Mouse (Mus musculus) limb, embryonic 11.5 days (tissue): ENCODE measurements around the gene Pnmt. TPM values are rescaled to one million over a fixed set of nuclear protein-coding genes. Genes with fewer than 3 reads are reported as not detected.

Source experiments
- ATAC-seq: fragments of 200-750 bp; cut with Nextera tagmentation; 2 replicates; pipeline ENCODE4 v1.8.0; 2017; ENCODE audit warnings: low read depth; ENCODE audit not compliant: insufficient number of reproducible peaks, low FRiP score, low TSS enrichment
- DNase-seq: peaks from one replicate; pipeline ENCODE4 v3.0.0-alpha.2; 2015; ENCODE audit warnings: low spot score
- H3K27ac ChIP-seq: fragments of 300-500 bp; sonication (generic); replicated peaks from 2 replicates; pipeline ENCODE4 v1.5.1; 2014; ENCODE audit warnings: low read depth, mild to moderate bottlenecking, low read length
- H3K27me3 ChIP-seq: fragments of 300-500 bp; sonication (generic); 2 replicates; pipeline ENCODE4 v1.6.1; 2014; ENCODE audit warnings: mild to moderate bottlenecking, low read length, mixed read lengths; ENCODE audit not compliant: control insufficient read depth, insufficient read depth
- H3K36me3 ChIP-seq: fragments of 300-500 bp; sonication (generic); 2 replicates; pipeline ENCODE4 v1.6.1; 2014; ENCODE audit warnings: mild to moderate bottlenecking, low read length, moderate library complexity, mixed read lengths; ENCODE audit not compliant: control insufficient read depth, insufficient read depth
- H3K4me1 ChIP-seq: fragments of 300-500 bp; sonication (generic); 2 replicates; pipeline ENCODE4 v1.6.1; 2014; ENCODE audit warnings: low read length, mixed read lengths; ENCODE audit not compliant: control insufficient read depth, insufficient read depth
- H3K4me2 ChIP-seq: fragments of 300-500 bp; sonication (generic); 2 replicates; pipeline ENCODE4 v1.6.1; 2014; ENCODE audit warnings: low read depth, mild to moderate bottlenecking, moderate library complexity; ENCODE audit not compliant: severe bottlenecking
- H3K4me3 ChIP-seq: fragments of 300-500 bp; sonication (generic); 2 replicates; pipeline ENCODE4 v1.5.1; 2014; ENCODE audit warnings: low read depth, low read length
- H3K9ac ChIP-seq: fragments of 300-500 bp; sonication (generic); 2 replicates; pipeline ENCODE4 v1.6.1; 2014; ENCODE audit warnings: mild to moderate bottlenecking, low read length
- H3K9me3 ChIP-seq: fragments of 300-500 bp; sonication (generic); 2 replicates; pipeline ENCODE4 v1.6.1; 2016; ENCODE audit warnings: low read length; ENCODE audit not compliant: control insufficient read depth
- WGBS: fragments of 180-500 bp; shearing (Covaris S2); extraction: QIAGEN DNeasy Blood & Tissue Kit; methylation state at CpG from one replicate; pipeline ENCODE4 v1.1.7; 2014; 5-methylcytosine and 5-hydroxymethylcytosine counted together
- polyA plus RNA-seq: library from polyadenylated mRNA; unstranded; fragments of >200 nt; fragmentation: Nextera tagmentation; extraction: Ambion mirVana; gene quantifications from 2 replicates; pipeline ENCODE4 v1.2.1, GENCODE M21; 2014

Pnmt gene
- polyA plus RNA-seq, 1 experiment from 2014 or later, result 0.13 TPM

DNA sequence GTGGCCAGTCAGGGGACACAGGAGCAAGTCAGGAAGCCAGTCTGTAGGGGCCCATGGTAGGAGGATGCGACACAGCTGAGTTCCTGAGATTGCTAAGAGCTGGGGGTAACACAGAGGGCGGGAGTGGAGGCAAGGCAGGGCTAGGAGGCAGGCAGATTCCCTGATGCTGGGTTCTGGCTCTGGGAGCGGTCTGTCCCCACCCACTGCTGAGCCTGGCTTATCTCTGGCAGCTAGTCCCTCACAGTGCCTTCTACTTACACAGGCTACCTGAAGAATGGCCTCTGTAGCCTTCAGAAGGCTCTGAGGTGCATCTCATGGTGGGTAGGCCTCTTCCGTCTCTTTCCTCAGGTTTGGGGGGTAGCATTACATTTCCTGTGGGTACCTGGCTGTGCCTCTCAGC, 6.4 kb downstream of the Pnmt start:
- Histone ChIP-seq H3K4me1 (no peaks in the 10 kb centered on the region), H3K9me3 (no peaks in the 10 kb centered on the region), H3K4me2 (no peak overlapping the region), H3K27ac (no peak overlapping the region), H3K9ac (no peak overlapping the region), H3K36me3 (no peaks in the 10 kb centered on the region), H3K4me3 (no peak overlapping the region), H3K27me3 (peaks cover 17% of the 10 kb centered on the region)
- 48% methylated on average over 4 of the region's 4 CpGs for WGBS
- no peak for DNase-seq
- no peak for ATAC-seq

DNA sequence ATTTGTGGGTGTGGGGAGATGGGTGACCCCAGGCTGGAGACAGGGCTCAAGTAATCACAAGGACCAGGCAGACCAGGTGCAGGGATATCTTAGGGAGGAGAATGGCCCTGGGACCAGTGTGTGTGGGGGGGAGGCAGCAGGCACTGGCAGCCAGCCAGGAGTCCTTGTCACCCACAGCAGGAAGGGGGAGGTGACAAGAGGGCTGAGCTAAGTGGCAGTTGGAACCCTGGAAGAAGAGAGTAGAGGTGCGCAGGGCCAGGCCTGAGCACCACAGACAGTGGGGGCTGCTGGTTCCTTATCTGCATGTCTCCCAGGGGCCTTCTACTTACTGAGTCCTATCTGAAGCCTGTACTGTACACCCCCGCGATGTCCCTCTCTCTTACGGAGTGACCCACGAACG, 7.1 kb downstream of the Pnmt start:
- DNase-seq, result no peak

DNA sequence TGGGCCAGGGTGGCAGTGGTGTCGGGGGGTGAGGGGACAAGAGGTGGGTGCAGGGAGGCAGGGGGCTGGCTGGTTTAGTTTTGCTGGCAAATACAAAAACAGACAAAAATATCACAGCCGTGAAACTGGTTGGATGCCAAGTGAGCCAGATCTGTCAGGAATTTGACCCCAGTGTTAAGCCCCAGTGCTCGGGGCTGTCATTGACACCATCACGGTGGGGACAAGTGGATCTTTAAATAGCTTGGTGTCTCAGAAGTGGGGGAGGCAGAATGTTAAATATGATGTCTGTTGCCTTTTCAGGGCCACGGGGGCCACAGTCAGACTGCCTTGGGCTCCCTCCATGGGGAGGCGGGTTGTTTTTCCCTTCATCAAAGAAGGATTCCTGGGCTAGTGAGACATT, 8.1 kb downstream of the Pnmt start:
- H3K9me3 ChIP-seq, result no peaks in the 10 kb centered on the region
- no peaks in the 10 kb centered on the region for H3K4me1 ChIP-seq
- no peaks in the 10 kb centered on the region for H3K36me3 ChIP-seq
- H3K27ac ChIP-seq, result no peak overlapping the region
- DNase-seq (no peak), ATAC-seq (no peak)
- H3K27me3 ChIP-seq, result peaks cover 7% of the 10 kb centered on the region
- H3K4me3 ChIP-seq, result no peak overlapping the region
- no peak overlapping the region for H3K4me2 ChIP-seq
- no peak overlapping the region for H3K9ac ChIP-seq
- 47% methylated on average over 6 of the region's 6 CpGs for WGBS

More for the DNA sequence above, 7.1 kb downstream of the Pnmt start:
- Histone ChIP-seq H3K9ac (peak overlapping the region; percentile 17; the same call in 1 of the 2 replicates), H3K4me1 (no peaks in the 10 kb centered on the region), H3K4me2 (no peak overlapping the region), H3K9me3 (no peaks in the 10 kb centered on the region), H3K27me3 (peaks cover 12% of the 10 kb centered on the region), H3K27ac (no peak overlapping the region), H3K4me3 (no peak overlapping the region), H3K36me3 (no peaks in the 10 kb centered on the region)
- WGBS, result 68% methylated on average over 6 of the region's 6 CpGs
- no peak for ATAC-seq

GRCm38 (mm10) chr11:98395041-98395440, 8.8 kb downstream of the Pnmt start:
- DNase-seq (no peak), ATAC-seq (no peak)
- Histone ChIP-seq H3K4me1 (no peaks in the 10 kb centered on the region), H3K36me3 (no peaks in the 10 kb centered on the region), H3K9me3 (no peaks in the 10 kb centered on the region), H3K27me3 (peaks cover 7% of the 10 kb centered on the region), H3K9ac (no peak overlapping the region), H3K4me3 (no peak overlapping the region), H3K27ac (no peak overlapping the region), H3K4me2 (no peak overlapping the region)
- WGBS, result 64% methylated on average over 4 of the region's 4 CpGs

GRCm38 (mm10) chr11:98397946-98398345, 11.7 kb downstream of the Pnmt start:
- H3K4me2 ChIP-seq, result no peak overlapping the region
- H3K36me3 ChIP-seq, result no peaks in the 10 kb centered on the region
- DNase-seq (no peak), ATAC-seq (no peak)
- no peaks in the 10 kb centered on the region for H3K9me3 ChIP-seq
- H3K4me1 ChIP-seq, result peaks cover 3% of the 10 kb centered on the region; the same call in 1 of the 2 replicates
- WGBS, result 95% methylated on average over 7 of the region's 7 CpGs
- H3K27ac ChIP-seq, result no peak overlapping the region
- no peaks in the 10 kb centered on the region for H3K27me3 ChIP-seq
- no peak overlapping the region for H3K4me3 ChIP-seq
- H3K9ac ChIP-seq, result no peak overlapping the region

DNA sequence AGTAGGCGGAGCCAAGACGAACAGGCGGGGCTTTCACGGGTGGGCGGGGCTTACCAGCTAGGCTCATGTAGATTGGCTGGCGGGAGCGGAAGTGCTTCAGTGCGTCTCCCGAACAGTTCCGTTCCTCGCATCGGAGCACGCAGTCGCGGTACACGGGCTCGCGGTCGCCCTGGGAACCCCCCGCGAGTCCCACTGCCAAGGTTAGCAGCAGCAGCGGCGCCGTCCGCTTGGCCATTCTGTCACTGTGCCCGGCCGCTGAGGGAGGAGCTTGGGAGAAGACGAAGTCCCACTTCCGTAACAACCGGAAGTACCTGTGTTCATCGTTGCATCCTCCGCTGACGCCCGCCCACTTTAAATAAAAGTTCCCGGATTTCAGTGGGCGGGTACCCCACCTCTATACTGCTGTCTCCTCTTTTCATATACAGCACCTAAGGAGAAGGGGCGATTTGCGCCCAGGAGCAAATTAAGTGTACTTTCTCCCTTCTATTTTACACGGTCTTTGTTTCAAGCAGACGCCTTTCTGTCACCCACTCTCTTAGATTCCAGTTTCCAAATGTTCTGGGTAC, 14.0 kb downstream of the Pnmt start, which contains the start of gene Pgap3:
Pgap3 (minus strand) TSS at position 330 of the 566 bp plus-strand sequence.
- Histone ChIP-seq H3K4me1 (peaks cover 3% of the 10 kb centered on the region; the same call in 1 of the 2 replicates), H3K4me2 (peak within 1 kb of the TSS; percentile 68), H3K27me3 (no peaks in the 10 kb centered on the region), H3K9me3 (no peaks in the 10 kb centered on the region), H3K27ac (peak within 1 kb of the TSS; percentile 94), H3K36me3 (no peaks in the 10 kb centered on the region), H3K4me3 (peak within 1 kb of the TSS; percentile 59), H3K9ac (peak within 1 kb of the TSS; percentile 84)
- ATAC-seq (peak; percentile 85), DNase-seq (peak; percentile 90)
- under 1% methylated on average over 40 of the region's 40 CpGs for WGBS

DNA sequence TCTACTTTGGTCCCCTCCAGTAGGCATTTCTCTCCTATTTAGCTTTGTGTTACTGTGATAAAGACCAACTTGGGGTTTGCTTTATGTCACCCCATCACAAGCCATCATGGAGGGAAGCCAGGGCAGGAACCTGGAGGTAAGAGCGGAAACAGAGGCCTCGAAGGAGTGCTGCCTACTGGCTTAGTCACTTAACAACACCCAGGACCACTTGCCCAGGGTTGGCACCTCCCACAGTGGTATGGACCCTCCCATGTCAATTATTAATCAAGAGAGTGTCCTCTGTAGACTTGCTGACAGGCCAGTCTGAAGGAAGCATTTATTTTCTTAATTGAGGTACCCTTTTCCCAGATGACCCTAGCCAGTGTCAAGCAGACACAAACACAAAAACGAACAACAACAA, 14.6 kb downstream of the Pnmt start:
- DNase-seq (no peak), ATAC-seq (no peak)
- no peak overlapping the region; the same call in 1 of the 2 replicates for H3K27ac ChIP-seq
- peak overlapping the region; percentile 59 for H3K4me3 ChIP-seq
- peaks cover 3% of the 10 kb centered on the region; the same call in 1 of the 2 replicates for H3K4me1 ChIP-seq
- H3K4me2 ChIP-seq, result peak overlapping the region; percentile 68
- no peaks in the 10 kb centered on the region for H3K27me3 ChIP-seq
- 55% methylated on average over 3 of the region's 3 CpGs for WGBS
- H3K9me3 ChIP-seq, result no peaks in the 10 kb centered on the region
- H3K36me3 ChIP-seq, result no peaks in the 10 kb centered on the region
- H3K9ac ChIP-seq, result peak overlapping the region; percentile 84

- peaks cover 11% of the 10 kb centered on the region for H3K4me1 ChIP-seq
- 72% methylated on average over 6 of the region's 6 CpGs for WGBS
- no peaks in the 10 kb centered on the region for H3K36me3 ChIP-seq
- no peak for ATAC-seq
- no peak overlapping the region for H3K4me3 ChIP-seq
- H3K9ac ChIP-seq, result no peak overlapping the region
- peaks cover 4% of the 10 kb centered on the region; the same call in 1 of the 2 replicates for H3K27me3 ChIP-seq
- DNase-seq, result no peak
- no peak overlapping the region for H3K27ac ChIP-seq
- no peak overlapping the region for H3K4me2 ChIP-seq
- H3K9me3 ChIP-seq, result no peaks in the 10 kb centered on the region
Measured at GRCm38 (mm10) chr11:98406621-98407020, 20.4 kb downstream of the Pnmt start.

DNA sequence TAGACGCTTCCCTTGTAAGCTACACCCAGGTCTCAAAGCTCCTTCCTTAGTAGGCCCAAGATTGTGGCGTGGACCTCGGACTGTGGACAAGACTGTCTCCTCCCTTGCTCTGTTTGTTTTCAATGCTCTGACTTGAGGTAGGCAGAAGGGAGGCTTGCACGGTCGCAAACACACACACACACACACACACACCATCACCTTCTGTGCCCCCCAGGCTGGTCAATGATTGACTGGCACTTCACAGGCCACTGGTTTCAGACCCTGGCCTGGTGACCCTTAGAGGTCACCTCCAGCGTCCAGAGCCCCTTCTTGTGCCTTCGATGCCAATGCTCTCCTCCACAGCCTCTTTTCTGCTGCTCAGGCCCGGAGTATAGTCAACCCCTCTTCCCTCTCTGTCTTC, 22.6 kb downstream of the Pnmt start:
- Histone ChIP-seq H3K27ac (no peak overlapping the region), H3K36me3 (no peaks in the 10 kb centered on the region), H3K27me3 (peaks cover 4% of the 10 kb centered on the region; the same call in 1 of the 2 replicates), H3K4me2 (peak overlapping the region; percentile 27), H3K9ac (peak overlapping the region; percentile 30; the same call in 1 of the 2 replicates), H3K4me3 (no peak overlapping the region), H3K9me3 (no peaks in the 10 kb centered on the region), H3K4me1 (peaks cover 16% of the 10 kb centered on the region)
- WGBS, result 63% methylated on average over 8 of the region's 8 CpGs
- no peak for ATAC-seq
- DNase-seq, result no peak
